Mouse (Mus musculus): ENCODE data around the gene Olfr166. TPM values are rescaled to one million over a fixed set of nuclear protein-coding genes. Genes with fewer than 3 reads are reported as not detected.
"Not testable (repeated sequence)": the region's sequence is repeated elsewhere in the genome, so short reads cannot be mapped to it uniquely, and the experiment has no call there.

The Olfr166 gene
- not detected in 2 replicates for polyA plus RNA-seq (2012; ENCODE audit: insufficient read depth, insufficient read length, missing spikeins)

DNA sequence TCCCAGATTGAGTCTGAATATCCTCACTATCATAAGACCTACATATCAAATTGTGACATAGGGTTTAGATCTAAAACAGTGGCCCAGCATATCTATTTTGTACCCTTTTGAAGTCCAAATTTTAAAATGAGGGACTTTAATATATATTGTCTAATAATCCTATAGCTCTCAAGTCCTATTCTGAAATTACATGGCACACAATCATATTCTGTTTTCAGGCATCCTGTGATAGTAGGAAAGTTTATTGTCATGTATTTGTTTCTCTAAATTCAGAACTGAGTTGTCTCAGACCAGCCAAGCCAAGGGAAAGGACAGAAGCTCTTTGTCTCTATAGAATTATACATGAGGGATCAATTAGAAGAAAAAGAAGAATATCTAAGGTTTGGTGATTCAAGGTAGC is at the start of gene Olfr166:
Olfr166 (plus strand) TSS at position 301 of the 400 bp plus-strand sequence.
- H3K4me1 ChIP-seq (ENCODE audit: control insufficient read depth, insufficient read depth, insufficient read length, low read length) = no peaks in the 10 kb centered on the region
- no peak within 1 kb of the TSS for H3K27ac ChIP-seq (replicated peaks; ENCODE audit: low read depth, low read length)
- H3K4me3 ChIP-seq (ENCODE audit: insufficient read depth, low read depth, low read length) = no peak within 1 kb of the TSS

DNA sequence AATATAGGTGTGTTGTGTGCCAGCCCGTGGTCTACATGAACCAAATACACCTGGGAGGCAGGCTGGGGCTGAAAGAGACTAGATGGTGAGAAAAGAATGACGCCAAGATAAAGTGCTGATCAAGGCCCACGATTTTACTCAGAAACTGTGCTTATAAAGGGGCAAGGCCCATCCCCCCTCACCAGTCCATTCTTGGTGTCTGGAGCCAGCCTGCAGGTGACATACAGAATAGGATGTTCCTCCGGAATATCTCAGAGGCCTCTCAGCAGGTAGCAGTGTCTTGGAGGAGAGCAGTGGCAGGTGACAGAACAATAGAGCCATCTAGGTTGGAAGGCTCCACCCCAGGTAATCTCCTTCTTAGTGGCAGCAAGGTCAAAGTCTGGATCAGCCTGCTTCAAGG is 24.8 kb upstream of the Olfr166 start:
- H3K4me1 ChIP-seq (ENCODE audit: control insufficient read depth, insufficient read depth, insufficient read length, low read length); H3K27ac ChIP-seq (replicated peaks; ENCODE audit: low read depth, low read length); H3K4me3 ChIP-seq (ENCODE audit: insufficient read depth, low read depth, low read length): not testable (repeated sequence)

DNA sequence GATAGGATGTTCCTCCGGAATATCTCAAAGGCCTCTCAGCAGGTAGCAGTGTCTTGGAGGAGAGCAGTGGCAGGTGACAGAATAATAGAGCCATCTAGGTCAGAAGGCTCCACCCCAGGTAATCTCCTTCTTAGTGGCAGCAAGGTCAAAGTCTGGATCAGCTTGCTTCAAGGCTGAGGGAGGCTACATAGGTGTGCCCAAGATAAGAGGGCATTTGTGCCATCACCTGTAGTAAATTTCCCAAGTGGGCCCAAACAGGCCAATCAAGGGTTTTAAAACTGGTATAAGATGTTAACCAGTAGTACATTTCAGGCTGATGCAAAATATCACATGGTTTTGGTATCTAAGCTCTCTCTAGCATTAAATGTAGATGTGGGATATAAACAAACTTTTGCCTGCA is 19.1 kb upstream of the Olfr166 start:
- no peak overlapping the region for H3K27ac ChIP-seq (replicated peaks; ENCODE audit: low read depth, low read length)
- no peak overlapping the region for H3K4me3 ChIP-seq (ENCODE audit: insufficient read depth, low read depth, low read length)
- no peaks in the 10 kb centered on the region for H3K4me1 ChIP-seq (ENCODE audit: control insufficient read depth, insufficient read depth, insufficient read length, low read length)

DNA sequence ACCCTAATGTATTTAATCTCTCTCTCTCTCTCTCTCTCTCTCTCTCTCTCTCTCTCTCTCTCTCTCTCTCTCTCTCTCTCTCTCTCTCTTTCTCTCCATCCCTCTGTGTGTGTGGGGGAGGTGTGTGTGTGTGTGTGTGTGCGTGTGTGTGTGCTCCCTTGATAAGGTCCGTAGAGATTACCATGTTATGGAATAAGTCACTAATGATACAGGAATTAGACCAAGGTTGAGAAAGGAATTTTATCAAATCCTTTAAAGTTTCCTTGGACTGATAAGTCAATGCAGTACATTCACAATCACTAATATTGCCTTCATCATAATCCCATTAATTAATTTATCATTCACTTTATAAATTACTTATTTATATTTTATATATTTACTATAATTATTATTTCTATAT is 38.7 kb downstream of the Olfr166 start, which contains the start of gene Olfr167:
Olfr167 (minus strand) TSS at position 101 of the 400 bp plus-strand sequence.
- Histone ChIP-seq H3K4me1 (ENCODE audit: control insufficient read depth, insufficient read depth, insufficient read length, low read length) (no peaks in the 10 kb centered on the region), H3K27ac (replicated peaks; ENCODE audit: low read depth, low read length) (no peak within 1 kb of the TSS), H3K4me3 (ENCODE audit: insufficient read depth, low read depth, low read length) (no peak within 1 kb of the TSS)

DNA sequence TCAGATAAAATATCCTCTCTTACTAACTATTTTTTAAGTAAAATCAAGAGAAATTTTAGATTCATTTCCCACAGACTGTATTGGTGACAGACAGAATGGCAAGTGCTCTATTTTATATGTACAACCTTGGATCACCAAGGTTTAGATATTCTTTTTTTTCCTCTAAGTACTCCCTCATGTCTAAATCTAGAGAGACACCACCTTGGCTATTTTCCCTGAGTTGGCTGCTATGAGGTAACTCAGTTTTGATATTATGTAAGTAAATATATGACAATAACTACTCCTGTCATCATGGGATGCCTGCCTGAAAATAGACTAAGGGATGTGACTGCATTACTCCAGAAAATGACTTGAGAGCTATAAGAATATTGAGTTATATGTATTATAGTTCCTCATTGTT is 52.0 kb downstream of the Olfr166 start, which contains the start of gene Olfr168:
Olfr168 (minus strand) TSS at position 101 of the 400 bp plus-strand sequence.
- Histone ChIP-seq H3K4me1 (ENCODE audit: control insufficient read depth, insufficient read depth, insufficient read length, low read length) (no peaks in the 10 kb centered on the region), H3K27ac (replicated peaks; ENCODE audit: low read depth, low read length) (no peak within 1 kb of the TSS), H3K4me3 (ENCODE audit: insufficient read depth, low read depth, low read length) (no peak within 1 kb of the TSS)

Other genes starting within 250 kb of the Olfr166 start
- gene Olfr164, start 169.6 kb upstream of the Olfr166 start, polyA plus RNA-seq (2012; ENCODE audit: insufficient read depth, insufficient read length, missing spikeins) = not detected in 2 replicates
- not detected in 2 replicates for gene Olfr165, start 60.6 kb upstream of the Olfr166 start, polyA plus RNA-seq (2012; ENCODE audit: insufficient read depth, insufficient read length, missing spikeins)
- gene Olfr167, start 38.6 kb downstream of the Olfr166 start, polyA plus RNA-seq (2012; ENCODE audit: insufficient read depth, insufficient read length, missing spikeins) = not detected in 2 replicates
- not detected in 2 replicates for gene Olfr168, start 51.9 kb downstream of the Olfr166 start, polyA plus RNA-seq (2012; ENCODE audit: insufficient read depth, insufficient read length, missing spikeins)
- gene Olfr169, start 88.1 kb downstream of the Olfr166 start, polyA plus RNA-seq (2012; ENCODE audit: insufficient read depth, insufficient read length, missing spikeins) = not detected in 2 replicates
- gene Olfr170, start 128.2 kb downstream of the Olfr166 start, polyA plus RNA-seq (2012; ENCODE audit: insufficient read depth, insufficient read length, missing spikeins) = not detected in 2 replicates
- gene Olfr171, start 146.2 kb downstream of the Olfr166 start, polyA plus RNA-seq (2012; ENCODE audit: insufficient read depth, insufficient read length, missing spikeins) = not detected in 2 replicates
- gene Lamp3, start 222.7 kb downstream of the Olfr166 start, polyA plus RNA-seq (2012; ENCODE audit: insufficient read depth, insufficient read length, missing spikeins) = not detected in 2 replicates

Data from brown adipose tissue, adult 24 weeks (tissue).